Mouse (Mus musculus) splenic B cell, adult 2 months (primary cell): ENCODE data around the gene Clec16a.

Experiments
- DNase-seq: peaks from one replicate; pipeline ENCODE4 v3.0.0-alpha.2; 2011; ENCODE audit warnings: low read depth, low spot score
- H3K27me3 ChIP-seq: 2 replicates; pipeline ENCODE4 v1.6.1; 2012; ENCODE audit warnings: mild to moderate bottlenecking, low read length, moderate library complexity, mixed read lengths; ENCODE audit not compliant: control insufficient read depth, poor library complexity, insufficient read depth, severe bottlenecking
- H3K36me3 ChIP-seq: 2 replicates; pipeline ENCODE4 v1.6.1; 2012; ENCODE audit warnings: mild to moderate bottlenecking, low read length, moderate library complexity, mixed read lengths; ENCODE audit not compliant: control insufficient read depth, poor library complexity, insufficient read depth, severe bottlenecking

The Clec16a gene

GRCm38 (mm10) chr16:10523650-10524049 lies 21.5 kb upstream of the Clec16a start:
- H3K27me3 ChIP-seq: no peaks in the 10 kb centered on the region
- DNase-seq: no peak
- H3K36me3 ChIP-seq: peaks cover 45% of the 10 kb centered on the region

- Histone ChIP-seq H3K36me3 (peaks cover 47% of the 10 kb centered on the region), H3K27me3 (no peaks in the 10 kb centered on the region)
- DNase-seq: no peak
Observed at GRCm38 (mm10) chr16:10524866-10525609, 20.1 kb upstream of the Clec16a start.

GRCm38 (mm10) chr16:10525610-10525980 lies 19.5 kb upstream of the Clec16a start:
- peaks cover 48% of the 10 kb centered on the region for H3K36me3 ChIP-seq
- no peak for DNase-seq
- no peaks in the 10 kb centered on the region for H3K27me3 ChIP-seq

GRCm38 (mm10) chr16:10527046-10527644 lies 18.0 kb upstream of the Clec16a start:
- no peak for DNase-seq
- no peaks in the 10 kb centered on the region for H3K27me3 ChIP-seq
- peaks cover 50% of the 10 kb centered on the region for H3K36me3 ChIP-seq

GRCm38 (mm10) chr16:10528382-10528781 lies 16.8 kb upstream of the Clec16a start:
- Histone ChIP-seq H3K36me3 (peaks cover 51% of the 10 kb centered on the region), H3K27me3 (no peaks in the 10 kb centered on the region)
- no peak for DNase-seq

GRCm38 (mm10) chr16:10530179-10530578 lies 15.0 kb upstream of the Clec16a start:
- no peak for DNase-seq
- no peaks in the 10 kb centered on the region for H3K27me3 ChIP-seq
- H3K36me3 ChIP-seq: peaks cover 40% of the 10 kb centered on the region

GRCm38 (mm10) chr16:10533781-10534180 lies 11.4 kb upstream of the Clec16a start:
- Histone ChIP-seq H3K36me3 (peaks cover 17% of the 10 kb centered on the region), H3K27me3 (no peaks in the 10 kb centered on the region)
- no peak for DNase-seq

GRCm38 (mm10) chr16:10534567-10534966 lies 10.6 kb upstream of the Clec16a start:
- H3K36me3 ChIP-seq: peaks cover 14% of the 10 kb centered on the region
- no peak for DNase-seq

GRCm38 (mm10) chr16:10536323-10536722 lies 8.8 kb upstream of the Clec16a start:
- DNase-seq: peak; percentile 36
- H3K36me3 ChIP-seq: peaks cover 9% of the 10 kb centered on the region
- H3K27me3 ChIP-seq: no peaks in the 10 kb centered on the region

More at GRCm38 (mm10) chr16:10534567-10534966, 10.6 kb upstream of the Clec16a start:
- no peaks in the 10 kb centered on the region for H3K27me3 ChIP-seq

GRCm38 (mm10) chr16:10536961-10537360 lies 8.2 kb upstream of the Clec16a start:
- peaks cover 6% of the 10 kb centered on the region; the same call in 1 of the 2 replicates for H3K36me3 ChIP-seq
- DNase-seq: peak; percentile 2
- H3K27me3 ChIP-seq: no peaks in the 10 kb centered on the region

GRCm38 (mm10) chr16:10540763-10541597 lies 4.2 kb upstream of the Clec16a start:
- Histone ChIP-seq H3K27me3 (no peaks in the 10 kb centered on the region), H3K36me3 (peaks cover 1% of the 10 kb centered on the region; the same call in 1 of the 2 replicates)
- DNase-seq: no peak

GRCm38 (mm10) chr16:10541598-10541930 lies 3.6 kb upstream of the Clec16a start:
- H3K27me3 ChIP-seq: no peaks in the 10 kb centered on the region
- peaks cover 1% of the 10 kb centered on the region; the same call in 1 of the 2 replicates for H3K36me3 ChIP-seq
- no peak for DNase-seq

- Histone ChIP-seq H3K27me3 (no peaks in the 10 kb centered on the region), H3K36me3 (no peaks in the 10 kb centered on the region)
- DNase-seq: no peak
Observed at GRCm38 (mm10) chr16:10542266-10542665, 2.9 kb upstream of the Clec16a start.

- Histone ChIP-seq H3K27me3 (no peaks in the 10 kb centered on the region), H3K36me3 (no peaks in the 10 kb centered on the region)
- peak; percentile 97 for DNase-seq
Observed at GRCm38 (mm10) chr16:10542698-10543365, 2.3 kb upstream of the Clec16a start, which contains the start of gene Dexi. Gene Dexi, minus strand, starts transcription at chr16:10543054.
